Mouse (Mus musculus) limb, embryonic 14.5 days (tissue): ENCODE data around the gene Notch2. TPM values are rescaled to one million over a fixed set of nuclear protein-coding genes. Genes with fewer than 3 reads are reported as not detected.

Source experiments
- ATAC-seq: fragments of 200-750 bp; cut with Nextera tagmentation; 2 replicates; pipeline ENCODE4 v1.8.0; 2017; ENCODE audit warnings: low read depth, moderate number of reproducible peaks, moderate TSS enrichment; ENCODE audit not compliant: low FRiP score
- DNase-seq: peaks from one replicate; pipeline ENCODE4 v3.0.0-alpha.2; 2015; ENCODE audit warnings: low spot score
- H3K27ac ChIP-seq: fragments of 300-500 bp; sonication (generic); replicated peaks from 2 replicates; pipeline ENCODE4 v1.5.1; 2014; ENCODE audit warnings: low read depth, mild to moderate bottlenecking, low read length, moderate library complexity, mixed read lengths
- H3K27me3 ChIP-seq: fragments of 300-500 bp; sonication (generic); 2 replicates; pipeline ENCODE4 v1.6.1; 2014; ENCODE audit warnings: low read length, mixed read lengths; ENCODE audit not compliant: control insufficient read depth, insufficient read depth
- H3K36me3 ChIP-seq: fragments of 300-500 bp; sonication (generic); 2 replicates; pipeline ENCODE4 v1.6.1; 2014; ENCODE audit warnings: mild to moderate bottlenecking, low read length, moderate library complexity, mixed read lengths; ENCODE audit not compliant: control insufficient read depth, insufficient read depth
- H3K4me1 ChIP-seq: fragments of 300-500 bp; sonication (generic); 2 replicates; pipeline ENCODE4 v1.6.1; 2014; ENCODE audit warnings: antibody characterized with exemption, low read length, mixed read lengths; ENCODE audit not compliant: control insufficient read depth, insufficient read depth
- H3K4me2 ChIP-seq: fragments of 300-500 bp; sonication (generic); replicated peaks from 2 replicates; pipeline ENCODE4 v1.6.1; 2014; ENCODE audit warnings: low read depth, mild to moderate bottlenecking, low read length, moderate library complexity; ENCODE audit not compliant: severe bottlenecking
- H3K4me3 ChIP-seq: fragments of 300-500 bp; sonication (generic); replicated peaks from 2 replicates; pipeline ENCODE4 v1.5.1; 2014; ENCODE audit warnings: low read length
- H3K9ac ChIP-seq: fragments of 300-500 bp; sonication (generic); 2 replicates; pipeline ENCODE4 v1.6.1; 2014; ENCODE audit warnings: mild to moderate bottlenecking, low read depth, low read length, moderate library complexity; ENCODE audit not compliant: severe bottlenecking
- H3K9me3 ChIP-seq: fragments of 300-500 bp; sonication (generic); 2 replicates; pipeline ENCODE4 v1.6.1; 2016; ENCODE audit warnings: low read length; ENCODE audit not compliant: control insufficient read depth
- POLR2A ChIP-seq: fragments of 200-500 bp; IDR thresholded peaks from 2 replicates; pipeline ENCODE4 v1.8.0; 2012; ENCODE audit warnings: inconsistent platforms, mild to moderate bottlenecking, moderate library complexity, borderline replicate concordance; ENCODE audit not compliant: insufficient read depth, insufficient read length; ENCODE audit errors: extremely low read depth
- WGBS: fragments of 180-500 bp; shearing (Covaris S2); extraction: QIAGEN DNeasy Blood & Tissue Kit; methylation state at CpG from one replicate; pipeline ENCODE4 v1.1.7; 2014; 5-methylcytosine and 5-hydroxymethylcytosine counted together
- polyA plus RNA-seq, 2 experiments: library from polyadenylated mRNA; depleted of rRNA in 1 of 2; stranded (reverse) in 1 of 2; unstranded in 1 of 2; fragments of >200 nt; fragmentation: Nextera tagmentation in 1 of 2; extraction: Ambion mirVana in 1 of 2; gene quantifications; 2 replicates each; pipeline versions ENCODE4 v1.2.1 to v1.2.3; 2012 to 2014

Gene Notch2
- polyA plus RNA-seq, 2 experiments, result 38.7 to 48.5 TPM

GRCm38 (mm10) chr3:97994818-97995217 lies 18.5 kb upstream of the Notch2 start:
- ATAC-seq (no peak), DNase-seq (no peak)
- Histone ChIP-seq H3K4me2 (no peak overlapping the region), H3K9me3 (no peaks in the 10 kb centered on the region), H3K36me3 (no peaks in the 10 kb centered on the region), H3K27me3 (no peaks in the 10 kb centered on the region), H3K9ac (no peak overlapping the region), H3K27ac (no peak overlapping the region), H3K4me3 (no peak overlapping the region), H3K4me1 (0 out of 2 replicates have a peak, but pooled peaks cover 2% of the 10 kb centered on the region)
- WGBS, result 86% methylated on average over 5 of the region's 5 CpGs
- TF ChIP-seq POLR2A, result no peak

DNA sequence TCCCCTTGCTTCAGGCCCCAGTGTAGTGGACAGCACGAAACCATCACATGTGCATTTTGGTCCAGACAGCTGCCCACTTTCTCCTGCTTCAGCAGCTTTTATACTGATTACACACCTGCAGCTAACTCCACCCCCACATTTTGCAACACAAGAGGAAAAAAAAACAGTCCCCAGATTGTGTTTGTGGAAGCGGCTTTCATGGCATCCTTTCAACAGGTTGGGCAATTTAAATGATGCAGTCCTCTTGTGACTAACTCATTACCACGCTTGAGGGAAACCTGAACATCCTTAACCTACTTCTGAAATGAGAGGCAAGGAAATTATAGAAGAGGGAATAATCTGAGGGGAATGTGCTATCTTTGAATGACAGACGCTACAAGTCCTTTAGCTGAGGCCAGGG lies 15.0 kb upstream of the Notch2 start:
- Histone ChIP-seq H3K4me2 (no peak overlapping the region), H3K4me1 (0 out of 2 replicates have a peak, but pooled peaks cover 2% of the 10 kb centered on the region), H3K9ac (no peak overlapping the region), H3K27me3 (no peaks in the 10 kb centered on the region), H3K9me3 (no peaks in the 10 kb centered on the region), H3K27ac (no peak overlapping the region), H3K4me3 (no peak overlapping the region), H3K36me3 (no peaks in the 10 kb centered on the region)
- 83% methylated on average over 4 of the region's 4 CpGs for WGBS
- no peak for TF ChIP-seq POLR2A
- no peak for DNase-seq
- no peak for ATAC-seq

DNA sequence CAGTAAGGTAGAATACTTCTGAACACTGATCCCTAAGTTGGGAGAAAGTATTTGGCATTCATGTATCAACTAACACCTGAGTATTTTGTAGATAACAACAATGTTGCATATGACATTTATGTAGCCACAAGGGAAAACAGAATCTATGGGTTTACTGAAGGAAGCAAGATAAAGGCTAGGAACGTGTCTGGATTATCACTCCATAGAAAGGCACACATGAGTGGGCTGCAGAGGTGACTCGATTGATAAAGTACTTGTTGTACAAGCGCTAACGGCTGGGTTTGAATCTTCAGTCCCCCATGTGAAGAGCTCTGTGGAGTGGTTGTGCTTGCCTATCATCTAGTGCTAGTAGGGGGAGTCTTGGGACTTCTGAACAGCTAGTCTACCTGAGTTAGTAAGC lies 9.8 kb upstream of the Notch2 start:
- H3K9me3 ChIP-seq, result no peaks in the 10 kb centered on the region
- no peak overlapping the region for H3K27ac ChIP-seq
- no peak overlapping the region for H3K4me3 ChIP-seq
- TF ChIP-seq POLR2A, result no peak
- DNase-seq (no peak), ATAC-seq (no peak)
- H3K9ac ChIP-seq, result no peak overlapping the region
- no peaks in the 10 kb centered on the region for H3K36me3 ChIP-seq
- H3K4me2 ChIP-seq, result no peak overlapping the region
- 0 out of 2 replicates have a peak, but pooled peaks cover 6% of the 10 kb centered on the region for H3K4me1 ChIP-seq
- no peaks in the 10 kb centered on the region for H3K27me3 ChIP-seq
- 88% methylated on average over 4 of the region's 4 CpGs for WGBS

GRCm38 (mm10) chr3:98004231-98004630 lies 9.1 kb upstream of the Notch2 start:
- no peak overlapping the region for H3K4me3 ChIP-seq
- DNase-seq, result no peak
- TF ChIP-seq POLR2A, result no peak
- ATAC-seq, result no peak
- H3K4me1 ChIP-seq, result 0 out of 2 replicates have a peak, but pooled peaks cover 6% of the 10 kb centered on the region
- WGBS, result 72% methylated on average over 3 of the region's 3 CpGs
- no peaks in the 10 kb centered on the region for H3K36me3 ChIP-seq
- H3K4me2 ChIP-seq, result no peak overlapping the region
- H3K27ac ChIP-seq, result no peak overlapping the region
- no peaks in the 10 kb centered on the region for H3K9me3 ChIP-seq
- H3K27me3 ChIP-seq, result no peaks in the 10 kb centered on the region
- no peak overlapping the region for H3K9ac ChIP-seq

- Histone ChIP-seq H3K9ac (no peak overlapping the region), H3K4me3 (no peak overlapping the region), H3K27me3 (no peaks in the 10 kb centered on the region), H3K9me3 (no peaks in the 10 kb centered on the region), H3K27ac (no peak overlapping the region), H3K4me1 (0 out of 2 replicates have a peak, but pooled peaks cover 6% of the 10 kb centered on the region), H3K4me2 (no peak overlapping the region), H3K36me3 (no peaks in the 10 kb centered on the region)
- no peak for ATAC-seq
- DNase-seq, result no peak
- WGBS, result 78% methylated on average over 5 of the region's 5 CpGs
- no peak for TF ChIP-seq POLR2A
Measured at GRCm38 (mm10) chr3:98005306-98005705, 8.0 kb upstream of the Notch2 start.
